Mouse (Mus musculus) lung, postnatal 0 days (tissue): ENCODE measurements around the gene Adam15.

Source experiments
- CTCF ChIP-seq: IDR thresholded peaks from 2 replicates; pipeline ENCODE4 v1.5.1; 2016; ENCODE audit warnings: antibody characterized with exemption, mild to moderate bottlenecking
- EP300 ChIP-seq: IDR thresholded peaks from 2 replicates; pipeline ENCODE4 v1.6.1; 2016; ENCODE audit warnings: antibody characterized with exemption, mild to moderate bottlenecking, control low read depth

DNA sequence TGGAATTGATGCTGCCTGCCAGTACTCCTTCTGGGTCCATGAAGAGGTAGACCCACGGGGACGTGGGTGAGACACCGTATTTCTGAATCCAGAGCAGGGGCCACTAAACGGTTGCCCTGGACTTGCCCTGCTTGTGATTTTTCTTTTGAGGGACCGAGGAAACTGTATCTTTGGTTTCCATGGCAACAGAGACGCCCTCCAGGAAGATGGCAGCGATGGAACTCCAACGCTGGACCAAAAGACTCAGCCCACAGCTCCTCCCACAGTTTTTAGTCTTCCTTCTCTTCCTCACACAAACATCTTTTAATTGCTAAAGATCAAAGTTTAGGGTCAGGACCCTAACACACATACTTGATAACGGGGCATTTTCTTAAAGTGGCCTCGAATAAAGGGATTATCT is 17.8 kb downstream of the Adam15 start:
- no peak for TF ChIP-seq CTCF
- no peak for TF ChIP-seq EP300
